Mouse (Mus musculus): ENCODE measurements around the gene Gm49342.
"Not testable (repeated sequence)": the region's sequence is repeated elsewhere in the genome, so short reads cannot be mapped to it uniquely, and the experiment has no call there.

GRCm38 (mm10) chr14:50956724-50957123 lies 12.4 kb downstream of the Gm49342 start:
- TF ChIP-seq CTCF, EP300 (IDR thresholded peaks at IDR 0.05; ENCODE audit: low read depth): not testable (repeated sequence)

Measured in heart, postnatal 0 days (tissue).